Mouse (Mus musculus) 416B (cell line): ENCODE measurements around the gene Rfxap.
A peak's percentile ranks its signal among the peaks of the same experiment; 100 is the strongest.

Experiments
- DNase-seq: peaks from one replicate; pipeline ENCODE4 v3.0.0; 2011; ENCODE audit warnings: low read depth

Rfxap gene

DNA sequence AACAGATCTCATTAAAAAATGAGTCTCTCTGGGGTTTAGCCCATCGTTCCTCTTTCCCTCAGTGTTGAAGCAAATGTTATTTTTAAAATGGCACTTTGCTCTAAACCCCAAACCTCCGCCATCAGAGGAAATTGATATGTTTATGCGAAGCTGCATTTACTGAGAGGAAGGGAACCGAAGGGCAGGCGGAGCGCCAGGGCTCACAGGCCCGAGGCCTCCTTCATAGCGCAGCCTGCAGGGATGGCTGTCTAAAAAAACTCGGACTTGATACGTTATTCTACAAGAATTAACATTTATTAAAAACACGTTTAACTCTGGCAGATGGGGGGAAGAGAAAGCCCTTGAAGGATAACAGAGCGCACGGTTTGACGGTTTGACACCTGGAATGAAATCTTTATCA, 41.6 kb downstream of the Rfxap start:
- DNase-seq = no peak

DNA sequence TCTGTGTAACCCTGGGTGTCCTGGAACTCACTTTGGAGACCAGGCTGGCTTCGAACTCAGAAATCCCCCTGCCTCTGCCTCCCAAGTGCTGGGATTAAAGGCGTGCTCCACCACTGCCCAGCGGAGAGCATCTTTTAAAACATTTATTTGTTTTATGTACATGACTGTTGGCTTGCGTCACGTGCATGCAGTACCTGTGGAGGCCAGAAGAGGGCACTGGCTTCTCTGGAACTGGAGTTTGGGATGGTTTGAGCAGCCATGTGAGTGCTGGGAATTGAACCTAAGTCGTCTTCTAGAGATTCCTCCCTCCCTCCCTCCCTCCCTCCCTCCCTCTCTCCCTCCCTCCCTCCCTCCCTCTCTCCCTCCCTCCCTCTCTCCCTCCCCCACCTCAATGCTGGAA, 42.1 kb downstream of the Rfxap start:
- peak; percentile 21 for DNase-seq

DNA sequence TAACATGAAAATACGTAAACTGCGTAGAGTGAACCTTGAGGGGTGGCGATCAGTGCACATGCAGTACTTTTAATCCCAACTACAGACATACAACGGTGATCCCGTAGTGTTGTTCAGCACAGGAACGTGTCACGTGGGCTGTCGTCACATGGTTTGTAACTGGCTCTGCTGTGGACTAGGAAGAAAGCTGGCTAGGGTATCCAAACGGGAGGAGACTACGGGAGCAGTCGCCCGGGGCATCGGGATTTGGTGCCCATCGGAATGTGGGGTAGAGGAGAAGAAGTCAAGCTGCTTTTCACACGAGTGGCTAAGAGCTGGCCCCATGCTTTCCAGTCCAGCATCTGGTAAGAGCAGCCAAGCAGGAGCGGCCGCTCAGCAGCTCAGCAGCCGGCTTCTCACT, 43.2 kb downstream of the Rfxap start:
- DNase-seq = no peak

DNA sequence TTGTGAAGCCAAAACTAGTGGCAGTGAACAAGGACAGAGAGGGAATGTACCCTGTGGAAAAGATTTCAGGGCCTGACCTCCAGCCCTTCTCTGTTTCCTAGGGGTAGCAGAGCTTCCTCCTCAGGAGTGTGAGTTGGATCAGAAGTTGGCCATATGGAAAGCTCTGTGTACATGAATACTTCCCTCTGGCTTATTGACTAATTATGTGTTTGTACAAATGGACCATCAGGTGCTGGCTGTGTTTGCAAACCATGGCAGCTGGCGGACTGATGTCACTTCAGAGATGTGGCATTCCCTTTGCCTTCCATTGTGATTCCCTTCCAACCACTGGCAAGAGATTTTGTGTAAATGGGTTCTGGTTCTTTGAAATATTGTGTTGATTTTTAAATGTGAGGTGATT, 46.3 kb downstream of the Rfxap start:
- no peak for DNase-seq

DNA sequence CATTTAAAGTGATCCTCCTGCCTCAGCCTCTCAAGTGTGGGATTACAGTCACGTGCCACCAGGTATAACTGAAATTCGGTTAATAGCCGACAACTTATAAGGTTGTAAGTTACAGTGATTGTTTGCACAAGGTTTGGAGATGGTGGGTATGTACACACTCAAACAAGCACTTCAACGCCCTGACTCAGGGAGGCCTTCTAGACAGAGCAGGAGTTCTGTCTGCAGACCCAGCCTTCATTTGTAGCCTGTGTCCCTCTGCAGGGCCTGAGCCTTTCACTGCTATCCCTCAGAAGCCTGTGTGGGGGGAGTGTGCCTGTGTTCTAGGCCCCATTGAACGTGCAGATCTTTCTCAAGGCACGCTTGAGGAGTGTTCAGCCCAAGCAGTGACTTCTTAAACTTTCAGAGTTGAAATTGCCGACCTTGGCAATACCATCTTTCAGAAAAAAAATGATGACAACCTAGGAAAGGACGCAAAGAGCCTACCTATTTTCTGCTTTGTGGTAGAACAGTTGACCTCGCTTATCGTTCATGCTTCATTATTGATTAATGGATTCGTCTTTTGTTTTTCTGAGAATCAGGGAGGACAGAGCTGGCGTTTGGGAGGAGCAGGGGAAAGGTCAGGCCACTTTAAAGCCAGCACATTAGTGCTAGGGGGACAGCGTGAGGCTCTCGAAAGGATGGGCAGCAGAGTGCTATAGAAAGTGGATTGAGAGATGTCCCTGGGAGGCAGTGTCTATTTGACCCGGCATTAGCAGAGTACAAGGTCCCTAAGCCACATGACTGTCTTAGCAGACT, 47.1 kb downstream of the Rfxap start:
- no peak for DNase-seq

DNA sequence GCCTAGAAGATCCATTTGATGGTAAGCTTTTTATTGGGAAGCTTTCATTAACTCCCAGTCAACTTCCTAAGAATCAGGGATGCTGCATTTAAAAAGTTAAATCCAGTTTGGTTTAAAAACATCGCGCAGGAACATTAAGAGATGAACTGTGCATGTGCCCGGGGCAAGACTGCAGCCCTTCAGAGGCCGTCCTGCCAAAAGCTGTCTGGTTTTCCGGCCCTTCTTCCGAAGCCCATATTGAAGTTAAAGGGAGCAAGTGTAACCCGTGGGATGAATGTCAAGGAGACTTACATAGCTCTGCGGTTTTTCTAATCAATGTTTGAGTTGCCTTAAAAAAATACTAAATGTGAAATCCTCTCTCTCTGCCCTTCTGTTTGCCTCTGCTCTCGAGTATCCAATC, 48.4 kb downstream of the Rfxap start:
- no peak for DNase-seq

DNA sequence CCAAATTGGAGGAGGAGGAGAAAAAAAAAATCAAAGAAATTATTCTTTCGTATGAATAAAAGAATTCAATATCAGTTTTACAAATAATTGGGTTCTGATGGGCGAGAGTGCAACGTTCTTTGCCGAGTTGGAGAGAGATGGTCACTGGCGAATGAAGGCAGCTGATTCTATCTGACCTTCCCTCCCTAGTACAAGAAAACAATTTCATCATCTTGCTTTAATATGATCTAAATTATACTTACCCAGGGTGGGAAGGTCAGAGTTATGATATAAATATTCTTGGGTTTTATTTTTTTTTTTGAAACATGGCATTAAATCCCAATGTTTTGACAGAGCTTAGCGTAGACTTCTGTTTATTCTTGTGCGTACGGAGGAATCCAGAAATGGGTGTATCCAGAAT, 50.1 kb downstream of the Rfxap start:
- no peak for DNase-seq

DNA sequence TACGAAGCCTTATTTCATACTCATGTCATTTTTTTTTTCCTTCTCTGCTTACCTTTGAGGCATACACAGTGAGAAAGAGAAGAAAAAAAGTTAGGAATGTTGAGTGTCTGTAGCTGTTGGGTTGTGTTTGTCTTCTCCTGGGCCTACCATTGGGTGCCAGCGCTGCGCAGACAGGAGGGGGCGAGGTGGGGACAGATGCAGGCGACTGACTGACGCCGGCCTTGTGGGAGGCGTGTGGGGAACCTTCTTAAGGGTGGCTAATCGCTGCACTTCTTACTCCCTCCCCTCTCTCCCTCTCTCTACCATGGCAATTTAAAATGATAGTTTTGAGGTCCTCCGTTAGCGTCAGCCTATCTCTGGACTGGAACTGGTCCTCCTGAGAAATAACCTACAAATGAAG, 51.5 kb downstream of the Rfxap start:
- no peak for DNase-seq

DNA sequence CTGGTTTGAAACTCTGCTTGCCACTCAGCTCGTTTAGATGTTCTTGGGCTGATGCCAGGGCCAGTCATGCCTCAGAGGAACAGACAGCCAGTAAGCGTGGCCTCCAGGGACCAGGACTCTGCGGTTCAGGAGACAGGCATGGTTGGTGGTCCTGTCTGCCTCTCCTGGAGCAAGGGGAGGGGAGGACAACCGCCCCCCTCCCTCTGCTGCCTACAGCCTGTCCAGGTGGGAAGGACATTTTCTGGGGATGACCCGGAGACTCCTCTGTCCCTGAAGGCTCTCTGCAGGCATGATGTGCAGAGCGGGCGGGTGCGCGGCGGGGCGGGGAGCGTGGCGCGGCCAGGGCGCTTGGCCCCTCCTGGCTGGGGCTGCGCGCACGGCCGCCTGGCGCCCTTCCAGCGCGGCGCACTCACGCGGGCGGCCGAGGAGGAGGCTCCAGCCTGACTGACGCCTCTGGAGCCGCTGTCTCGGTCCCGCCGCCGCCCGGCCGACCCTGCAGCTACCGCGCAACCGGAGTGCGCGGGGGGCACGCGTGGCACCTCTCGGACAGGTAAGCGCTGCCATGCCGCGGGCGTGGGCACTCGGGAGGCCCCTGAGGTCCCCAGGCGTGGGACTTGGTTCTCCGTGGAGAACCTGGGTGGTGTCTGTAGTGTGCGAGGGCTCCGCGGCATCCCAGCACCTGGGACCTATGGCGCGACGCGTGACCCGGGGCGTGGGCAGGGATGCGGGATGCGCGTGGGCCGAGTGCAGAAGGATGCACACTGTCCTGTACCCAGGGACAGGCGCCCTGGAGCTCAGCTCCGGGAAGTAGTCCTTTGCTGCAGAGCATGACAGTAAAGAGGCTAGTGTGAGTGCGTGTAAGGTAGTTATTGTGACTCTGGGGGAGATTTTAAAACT, 52.2 kb downstream of the Rfxap start, which contains the start of gene Smad9:
Gene Smad9, plus strand, starts transcription at position 438 of the 897 bp plus-strand sequence.
- DNase-seq = no peak

DNA sequence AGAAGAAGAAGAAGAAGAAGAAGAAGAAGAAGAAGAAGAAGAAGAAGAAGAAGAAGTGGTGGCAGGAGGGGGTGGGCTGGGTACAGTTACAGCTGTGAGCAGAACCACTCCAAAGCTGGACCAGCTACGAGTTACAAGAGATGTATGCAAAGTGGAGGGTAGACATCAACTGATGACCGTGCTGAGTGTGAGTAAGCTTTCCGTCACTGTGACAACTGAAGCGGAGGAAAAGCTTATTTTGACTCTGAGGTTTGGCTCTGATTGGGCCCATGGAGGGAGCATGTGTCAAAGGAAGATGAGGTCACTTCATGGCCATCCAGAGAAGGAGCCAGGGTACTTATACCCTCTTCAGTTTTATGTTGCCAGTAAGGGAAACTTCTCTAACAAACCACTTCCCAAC, 54.2 kb downstream of the Rfxap start:
- no peak for DNase-seq
